Mouse (Mus musculus): ENCODE results near the gene Gm13287. TPM values are rescaled to one million over a fixed set of nuclear protein-coding genes. Genes with fewer than 3 reads are reported as not detected.

Gene Gm13287
- polyA plus RNA-seq, 1 experiment from 2014 or later, result not detected

Other genes starting within 250 kb of the Gm13287 start
- gene Ifna15, start 245.0 kb upstream of the Gm13287 start, polyA plus RNA-seq (2016; fragmentation: Nextera tagmentation; extraction: Ambion mirVana), result not detected in 2 replicates
- not detected in 2 replicates for gene Ifna14, start 231.5 kb upstream of the Gm13287 start, polyA plus RNA-seq (2016; fragmentation: Nextera tagmentation; extraction: Ambion mirVana)
- gene Ifna9, start 210.9 kb upstream of the Gm13287 start, polyA plus RNA-seq (2016; fragmentation: Nextera tagmentation; extraction: Ambion mirVana), result not detected in 2 replicates
- not detected in 2 replicates for gene Ifna12, start 199.9 kb upstream of the Gm13287 start, polyA plus RNA-seq (2016; fragmentation: Nextera tagmentation; extraction: Ambion mirVana)
- gene C87499, start 168.8 kb upstream of the Gm13287 start, polyA plus RNA-seq (2016; fragmentation: Nextera tagmentation; extraction: Ambion mirVana), result not detected in 2 replicates
- not detected in 2 replicates for gene Ifna13, start 158.8 kb upstream of the Gm13287 start, polyA plus RNA-seq (2016; fragmentation: Nextera tagmentation; extraction: Ambion mirVana)
- gene Ifna16, start 126.3 kb upstream of the Gm13287 start, polyA plus RNA-seq (2016; fragmentation: Nextera tagmentation; extraction: Ambion mirVana), result not detected in 2 replicates
- not detected in 2 replicates for gene Ifna2, start 119.3 kb upstream of the Gm13287 start, polyA plus RNA-seq (2016; fragmentation: Nextera tagmentation; extraction: Ambion mirVana)
- gene Ifnab, start 111.9 kb upstream of the Gm13287 start, polyA plus RNA-seq (2016; fragmentation: Nextera tagmentation; extraction: Ambion mirVana), result not detected in 2 replicates
- gene Gm26566, start 81.4 kb upstream of the Gm13287 start, polyA plus RNA-seq (2016; fragmentation: Nextera tagmentation; extraction: Ambion mirVana), result 0.80 and 1.1 TPM in 2 replicates
- 95.6 and 111 TPM in 2 replicates for gene Klhl9, start 80.8 kb upstream of the Gm13287 start, polyA plus RNA-seq (2016; fragmentation: Nextera tagmentation; extraction: Ambion mirVana)
- not detected in 2 replicates for gene Gm13271, start 48.4 kb upstream of the Gm13287 start, polyA plus RNA-seq (2016; fragmentation: Nextera tagmentation; extraction: Ambion mirVana)
- gene Gm13283, start 43.1 kb upstream of the Gm13287 start, polyA plus RNA-seq (2016; fragmentation: Nextera tagmentation; extraction: Ambion mirVana), result 0.19 and 0.32 TPM in 2 replicates
- 0.29 TPM in 1 of 2 replicates, not detected in the other for gene Gm13290, start 29.4 kb upstream of the Gm13287 start, polyA plus RNA-seq (2016; fragmentation: Nextera tagmentation; extraction: Ambion mirVana)
- gene Gm13289, start 26.3 kb upstream of the Gm13287 start, polyA plus RNA-seq (2016; fragmentation: Nextera tagmentation; extraction: Ambion mirVana), result not detected in 2 replicates
- not detected in 2 replicates for gene Gm13272, start 23.4 kb upstream of the Gm13287 start, polyA plus RNA-seq (2016; fragmentation: Nextera tagmentation; extraction: Ambion mirVana)
- 0.51 TPM in 1 of 2 replicates, not detected in the other for gene Ifnz, start 21.1 kb upstream of the Gm13287 start, polyA plus RNA-seq (2016; fragmentation: Nextera tagmentation; extraction: Ambion mirVana)
- not detected in 2 replicates for gene Gm13276, start 17.5 kb upstream of the Gm13287 start, polyA plus RNA-seq (2016; fragmentation: Nextera tagmentation; extraction: Ambion mirVana)
- gene Gm13277, start 14.6 kb upstream of the Gm13287 start, polyA plus RNA-seq (2016; fragmentation: Nextera tagmentation; extraction: Ambion mirVana), result not detected in 2 replicates
- not detected in 2 replicates for gene Gm13278, start 11.7 kb upstream of the Gm13287 start, polyA plus RNA-seq (2016; fragmentation: Nextera tagmentation; extraction: Ambion mirVana)
- 0.34 TPM in 1 of 2 replicates, not detected in the other for gene Gm13275, start 8.8 kb upstream of the Gm13287 start, polyA plus RNA-seq (2016; fragmentation: Nextera tagmentation; extraction: Ambion mirVana)
- gene Gm13279, start 5.9 kb upstream of the Gm13287 start, polyA plus RNA-seq (2016; fragmentation: Nextera tagmentation; extraction: Ambion mirVana), result not detected in 2 replicates
- gene Gm13285, start 3.6 kb upstream of the Gm13287 start, polyA plus RNA-seq (2016; fragmentation: Nextera tagmentation; extraction: Ambion mirVana), result 0.62 TPM in 1 of 2 replicates, not detected in the other
- 0.09 TPM in 1 of 2 replicates, not detected in the other for gene Gm13288, start 2.3 kb downstream of the Gm13287 start, polyA plus RNA-seq (2016; fragmentation: Nextera tagmentation; extraction: Ambion mirVana)
- gene Ifna7, start 13.0 kb downstream of the Gm13287 start, polyA plus RNA-seq (2016; fragmentation: Nextera tagmentation; extraction: Ambion mirVana), result not detected in 2 replicates
- not detected in 2 replicates for gene Ifna11, start 16.7 kb downstream of the Gm13287 start, polyA plus RNA-seq (2016; fragmentation: Nextera tagmentation; extraction: Ambion mirVana)
- gene Ifna6, start 24.2 kb downstream of the Gm13287 start, polyA plus RNA-seq (2016; fragmentation: Nextera tagmentation; extraction: Ambion mirVana), result not detected in 2 replicates
- gene Ifna5, start 32.3 kb downstream of the Gm13287 start, polyA plus RNA-seq (2016; fragmentation: Nextera tagmentation; extraction: Ambion mirVana), result not detected in 2 replicates
- gene Ifna4, start 38.6 kb downstream of the Gm13287 start, polyA plus RNA-seq (2016; fragmentation: Nextera tagmentation; extraction: Ambion mirVana), result not detected in 2 replicates
- not detected in 2 replicates for gene Ifna1, start 46.8 kb downstream of the Gm13287 start, polyA plus RNA-seq (2016; fragmentation: Nextera tagmentation; extraction: Ambion mirVana)
- not detected in 2 replicates for gene Ifne, start 76.9 kb downstream of the Gm13287 start, polyA plus RNA-seq (2016; fragmentation: Nextera tagmentation; extraction: Ambion mirVana)